Mouse (Mus musculus) embryo, embryonic 10 days (tissue): Measurements from ENCODE around the gene Gys1.
"Not testable (repeated sequence)": the region's sequence is repeated elsewhere in the genome, so short reads cannot be mapped to it uniquely, and the experiment has no call there.

Experiments
- DNase-seq: peaks from one replicate; pipeline ENCODE4 v3.0.0-alpha.2; 2015; ENCODE audit warnings: low spot score

The Gys1 gene

DNA sequence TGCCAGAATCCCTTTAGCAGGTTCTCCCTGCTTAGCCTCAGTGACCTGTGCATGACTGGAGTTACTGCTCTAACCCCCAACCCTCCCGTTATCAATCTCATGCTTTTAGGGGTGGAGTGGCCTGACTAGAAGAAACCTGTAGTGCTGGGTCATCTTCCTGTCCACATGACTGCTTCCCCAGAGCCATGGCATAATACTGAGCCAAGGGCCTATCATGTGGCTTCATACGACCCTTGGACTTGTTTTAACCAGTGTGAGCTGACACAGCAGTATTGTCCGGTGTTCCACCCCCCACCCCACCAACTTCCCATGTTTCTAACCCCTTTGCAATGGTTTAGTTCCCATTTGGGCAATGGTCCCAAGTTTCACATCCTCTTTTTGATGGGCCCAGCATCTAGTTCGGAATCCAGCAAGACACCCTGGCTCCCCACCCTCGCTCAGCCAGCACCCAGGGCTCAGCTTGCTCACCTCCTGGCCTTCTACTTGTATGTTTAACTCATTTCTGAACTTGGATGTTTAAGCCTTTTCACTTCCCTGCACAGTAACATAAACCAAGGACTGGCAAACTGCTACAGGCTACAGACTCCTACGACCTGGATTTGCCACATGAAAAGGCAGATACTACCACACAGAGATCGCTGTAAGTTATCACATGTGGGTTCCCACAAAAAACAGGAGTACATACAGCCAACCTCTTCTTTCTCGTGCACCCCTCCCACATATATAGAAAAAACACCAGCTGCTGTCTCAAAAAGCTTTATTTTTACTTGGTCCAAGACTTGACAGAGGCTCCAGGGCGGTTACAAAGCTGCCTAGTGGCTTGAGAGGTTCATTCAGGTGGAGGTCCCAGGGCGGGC is 22.8 kb downstream of the Gys1 start:
- peak; percentile 30 for DNase-seq

DNA sequence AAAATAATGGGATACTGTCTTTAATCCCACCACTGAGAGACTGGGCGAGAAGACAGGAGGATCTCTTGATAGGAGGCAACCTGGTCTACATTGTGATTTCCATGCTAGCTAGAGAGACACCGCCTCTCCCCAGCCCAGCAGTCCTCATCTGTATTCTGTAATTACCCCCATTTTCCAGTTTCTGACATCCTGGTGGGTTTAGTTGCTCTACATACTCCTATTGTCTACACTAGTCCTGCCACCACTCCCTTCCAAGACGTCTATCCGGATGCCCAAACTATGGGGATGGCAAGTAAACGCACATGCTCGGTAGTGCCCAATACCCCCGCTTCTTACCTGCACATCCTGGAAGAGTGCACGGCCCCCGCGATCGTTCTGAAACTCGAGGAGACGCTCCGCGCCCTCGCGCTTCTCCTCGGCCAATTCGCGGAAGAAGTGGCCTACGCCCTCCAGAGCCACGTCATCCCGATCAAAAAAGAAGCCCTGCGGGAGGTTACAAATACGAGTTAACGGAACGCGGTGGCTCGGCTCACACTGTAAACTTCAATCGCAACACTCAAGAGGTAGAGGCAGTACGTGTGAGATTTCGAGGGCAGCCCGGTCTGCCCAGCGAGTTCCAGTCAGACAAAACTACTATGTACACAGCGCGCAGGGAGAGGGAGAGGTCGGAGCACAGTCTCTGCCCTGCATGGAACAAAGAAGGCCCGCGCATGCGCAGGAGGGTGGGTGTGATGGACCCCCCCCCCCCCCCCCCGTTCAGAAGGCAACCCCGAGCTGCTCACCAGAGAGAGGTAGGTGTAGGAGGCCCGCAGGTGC is 24.3 kb downstream of the Gys1 start:
- peak; percentile 85 for DNase-seq

DNA sequence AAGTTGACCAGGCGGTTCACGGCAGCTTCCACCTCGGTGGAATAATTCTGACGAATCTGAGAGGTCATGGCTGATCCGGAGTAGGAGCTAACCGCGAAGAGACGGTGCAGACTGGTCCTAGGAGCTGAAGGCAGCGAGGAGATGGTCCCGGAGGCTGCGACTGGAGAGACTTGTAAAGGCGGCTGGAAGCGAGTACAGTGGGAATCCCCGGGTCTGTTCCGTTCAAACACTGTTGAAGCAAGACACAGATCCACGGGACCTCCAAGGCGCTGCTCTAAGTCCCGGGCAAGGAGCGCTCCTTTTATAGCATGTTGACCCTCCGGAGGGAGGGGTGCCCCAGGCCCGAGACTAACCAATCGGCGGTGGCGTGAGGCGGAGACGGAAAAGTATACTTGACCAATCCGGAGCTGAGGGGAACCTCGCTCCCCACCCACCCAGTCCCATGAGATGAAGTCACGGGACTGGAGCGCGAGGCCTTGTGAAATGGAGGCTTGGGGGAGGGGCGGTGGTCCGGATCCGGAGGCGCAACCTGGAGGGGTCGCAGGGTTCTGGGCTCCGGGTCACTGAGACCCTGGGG is 25.0 kb downstream of the Gys1 start, which contains the start of gene Ftl1:
Ftl1 (minus strand) TSS at position 321 of the 577 bp plus-strand sequence.
- DNase-seq: peak; percentile 99

- no peak for DNase-seq
Measured at GRCm38 (mm10) chr7:45460377-45460776, 25.7 kb downstream of the Gys1 start.

- peak; percentile 76 for DNase-seq
Measured at GRCm38 (mm10) chr7:45460860-45461314, 26.2 kb downstream of the Gys1 start.

- peak; percentile 21 for DNase-seq
Measured at GRCm38 (mm10) chr7:45461326-45461725, 26.7 kb downstream of the Gys1 start.

DNA sequence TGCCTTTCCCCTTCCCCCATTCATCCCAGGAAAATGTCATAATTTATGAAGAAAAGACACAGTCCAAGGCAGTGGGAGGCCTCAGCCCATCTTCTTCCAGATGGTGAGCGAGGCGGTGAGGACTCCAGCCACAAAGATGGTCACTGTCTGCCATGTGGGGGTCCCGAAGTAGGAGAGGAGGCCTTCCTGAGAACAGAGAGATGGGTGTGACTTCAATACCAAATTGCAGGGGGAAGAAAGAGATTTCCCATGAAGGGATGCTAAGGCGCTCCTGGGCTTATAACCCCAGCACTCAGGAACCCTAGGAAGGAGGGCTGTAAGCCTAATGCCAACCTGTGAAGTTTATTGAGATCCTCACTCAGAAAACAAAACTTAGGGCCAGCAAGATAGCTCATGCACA is 27.1 kb downstream of the Gys1 start:
- DNase-seq: no peak

DNA sequence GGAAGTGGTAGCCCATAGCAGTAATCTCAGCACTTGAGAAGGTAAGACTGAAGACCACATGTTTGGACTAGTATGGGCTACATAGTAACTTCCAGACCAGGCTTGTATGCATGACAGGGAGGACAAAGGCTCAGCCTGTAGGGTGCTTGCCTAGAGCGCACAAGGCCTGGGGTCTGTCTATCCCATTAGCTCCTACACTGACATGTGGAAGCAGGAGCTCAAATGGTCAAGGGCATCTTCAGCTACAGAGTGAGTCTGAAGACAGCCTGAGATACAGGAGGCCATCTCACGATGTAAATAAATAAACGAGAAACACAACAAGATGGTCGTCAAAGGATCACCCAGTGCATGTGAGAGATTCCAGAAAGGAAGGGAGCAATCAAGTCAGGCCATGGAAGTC is 27.7 kb downstream of the Gys1 start:
- DNase-seq: no peak

- DNase-seq: not testable (repeated sequence)
Measured at GRCm38 (mm10) chr7:45462868-45463267, 28.2 kb downstream of the Gys1 start.

- DNase-seq: no peak
Measured at GRCm38 (mm10) chr7:45463987-45464778, 29.5 kb downstream of the Gys1 start.

GRCm38 (mm10) chr7:45465112-45465511 is 30.5 kb downstream of the Gys1 start:
- DNase-seq: no peak

DNA sequence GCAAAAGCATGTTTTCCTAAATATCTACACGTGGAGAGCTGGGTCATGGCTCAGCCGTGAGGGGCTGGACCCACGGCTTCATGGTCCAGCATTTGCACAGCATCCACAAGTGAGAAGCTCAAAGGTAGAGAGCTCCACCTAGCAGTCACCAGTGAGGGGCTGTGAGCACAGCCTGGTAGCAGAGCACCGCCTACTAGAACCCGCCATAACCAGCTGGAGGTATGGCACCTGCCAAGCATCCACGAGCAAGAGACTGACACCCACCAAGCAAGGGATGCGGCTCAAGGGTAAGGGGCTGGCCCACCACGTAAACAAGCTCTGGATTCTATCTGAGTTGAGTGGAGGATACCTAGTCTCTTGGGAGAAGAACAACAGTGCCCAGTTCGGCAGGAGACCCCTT is 30.9 kb downstream of the Gys1 start:
- no peak for DNase-seq

GRCm38 (mm10) chr7:45466283-45467089 is 31.8 kb downstream of the Gys1 start, which contains the start of gene Bax:
Bax (minus strand) TSS chr7:45466898.
- peak; percentile 99 for DNase-seq

GRCm38 (mm10) chr7:45467090-45467670 is 32.5 kb downstream of the Gys1 start:
- DNase-seq: peak; percentile 29

DNA sequence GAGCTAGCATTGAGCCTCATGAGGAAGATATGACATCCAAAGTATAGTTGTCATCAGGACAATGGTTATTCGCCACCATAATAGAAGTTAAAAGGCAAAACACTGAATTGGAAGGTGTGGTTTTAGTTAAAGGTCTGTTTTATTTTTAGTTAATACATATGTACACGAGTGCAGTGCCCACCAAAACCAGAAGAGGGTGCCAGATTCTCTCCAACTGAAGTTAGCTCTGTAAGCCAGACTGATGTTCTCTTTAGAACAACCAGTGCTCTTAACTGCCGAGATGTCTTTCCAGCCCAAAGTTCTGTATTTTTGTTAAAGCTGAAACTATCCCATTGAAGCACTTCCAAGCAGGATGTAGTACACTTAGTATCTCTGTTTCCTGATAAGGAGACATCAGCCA is 36.2 kb downstream of the Gys1 start:
- DNase-seq: peak; percentile 77

- DNase-seq: peak; percentile 27
Measured at GRCm38 (mm10) chr7:45475291-45475969, 40.8 kb downstream of the Gys1 start.

- DNase-seq: no peak
Measured at GRCm38 (mm10) chr7:45476453-45476852, 41.8 kb downstream of the Gys1 start.

- DNase-seq: peak; percentile 80
Measured at GRCm38 (mm10) chr7:45477003-45477402, 42.4 kb downstream of the Gys1 start.

GRCm38 (mm10) chr7:45478774-45479173 is 44.1 kb downstream of the Gys1 start:
- DNase-seq: no peak

- not testable (repeated sequence) for DNase-seq
Measured at GRCm38 (mm10) chr7:45480310-45480709, 45.7 kb downstream of the Gys1 start.
